Mouse (Mus musculus): ENCODE data around the gene Paqr5. TPM values are rescaled to one million over a fixed set of nuclear protein-coding genes. Genes with fewer than 3 reads are reported as not detected.

The Paqr5 gene
- polyA plus RNA-seq, 1 experiment, result 12.4 TPM

- TF ChIP-seq POLR2A (IDR thresholded peaks at IDR 0.05; ENCODE audit: borderline replicate concordance, extremely low read depth, low read depth, low read length) (no peak), CTCF (IDR thresholded peaks at IDR 0.05; ENCODE audit: insufficient read depth, low read length) (no peak)
- DNase-seq, result no peak
- WGBS, result 79% methylated on average over 1 of the region's 1 CpGs
Observed at GRCm38 (mm10) chr9:61909633-61910032, 117.0 kb downstream of the Paqr5 start.

DNA sequence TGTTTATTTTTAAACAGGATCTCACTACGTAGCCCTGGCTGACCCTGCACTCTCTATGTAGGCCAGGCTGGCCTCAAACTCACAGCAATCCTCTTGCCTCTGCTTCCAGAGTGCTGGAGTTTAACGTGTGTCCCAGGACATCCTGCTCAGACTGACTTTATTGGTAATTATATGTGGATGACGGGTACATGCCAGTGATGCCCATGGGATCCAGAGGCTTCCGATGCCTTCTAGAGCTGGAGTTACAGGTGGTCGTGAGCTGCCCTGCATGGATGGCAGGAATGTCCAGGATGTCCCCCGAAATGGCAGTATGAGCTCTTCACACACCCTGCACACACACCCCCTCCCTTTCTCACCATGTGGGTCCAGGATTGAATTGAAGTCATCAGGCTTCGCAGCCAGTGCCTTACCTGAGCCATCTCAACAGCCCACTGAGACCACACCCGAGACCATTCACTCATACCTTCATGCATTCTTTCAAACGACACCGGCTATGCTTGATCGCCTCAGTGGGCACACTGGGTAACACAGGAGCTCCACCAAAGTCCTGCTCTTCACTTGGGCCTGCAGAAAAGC, 117.7 kb downstream of the Paqr5 start:
- H3K4me3 ChIP-seq (replicated peaks; ENCODE audit: extremely low read depth, low read depth, low read length), result no peak overlapping the region
- H3K4me1 ChIP-seq (ENCODE audit: control insufficient read depth, insufficient read depth, low read length), result peaks cover 6% of the 10 kb centered on the region; the same call in 1 of the 2 replicates
- no peak for DNase-seq
- WGBS, result 89% methylated on average over 11 of the region's 11 CpGs
- TF ChIP-seq CTCF (IDR thresholded peaks at IDR 0.05; ENCODE audit: insufficient read depth, low read length), result no peak
- TF ChIP-seq POLR2A (IDR thresholded peaks at IDR 0.05; ENCODE audit: borderline replicate concordance, extremely low read depth, low read depth, low read length), result no peak

More at GRCm38 (mm10) chr9:61909633-61910032, 117.0 kb downstream of the Paqr5 start:
- Histone ChIP-seq H3K4me1 (ENCODE audit: control insufficient read depth, insufficient read depth, low read length) (peaks cover 6% of the 10 kb centered on the region; the same call in 1 of the 2 replicates), H3K4me3 (replicated peaks; ENCODE audit: extremely low read depth, low read depth, low read length) (no peak overlapping the region)

GRCm38 (mm10) chr9:61908341-61908740, 118.3 kb downstream of the Paqr5 start:
- peaks cover 2% of the 10 kb centered on the region; the same call in 1 of the 2 replicates for H3K4me1 ChIP-seq (ENCODE audit: control insufficient read depth, insufficient read depth, low read length)
- 77% methylated on average over 3 of the region's 3 CpGs for WGBS
- DNase-seq, result no peak
- no peak for TF ChIP-seq CTCF (IDR thresholded peaks at IDR 0.05; ENCODE audit: insufficient read depth, low read length)
- no peak for TF ChIP-seq POLR2A (IDR thresholded peaks at IDR 0.05; ENCODE audit: borderline replicate concordance, extremely low read depth, low read depth, low read length)
- no peak overlapping the region for H3K4me3 ChIP-seq (replicated peaks; ENCODE audit: extremely low read depth, low read depth, low read length)

- Histone ChIP-seq H3K4me3 (replicated peaks; ENCODE audit: extremely low read depth, low read depth, low read length) (no peak overlapping the region), H3K4me1 (ENCODE audit: control insufficient read depth, insufficient read depth, low read length) (peaks cover 2% of the 10 kb centered on the region; the same call in 1 of the 2 replicates)
- 84% methylated on average over 4 of the region's 4 CpGs for WGBS
- no peak for DNase-seq
- no peak for TF ChIP-seq POLR2A (IDR thresholded peaks at IDR 0.05; ENCODE audit: borderline replicate concordance, extremely low read depth, low read depth, low read length)
- no peak for TF ChIP-seq CTCF (IDR thresholded peaks at IDR 0.05; ENCODE audit: insufficient read depth, low read length)
Observed at GRCm38 (mm10) chr9:61907621-61908295, 118.9 kb downstream of the Paqr5 start.

- TF ChIP-seq POLR2A (IDR thresholded peaks at IDR 0.05; ENCODE audit: borderline replicate concordance, extremely low read depth, low read depth, low read length) (no peak), CTCF (IDR thresholded peaks at IDR 0.05; ENCODE audit: insufficient read depth, low read length) (peak; percentile 70)
- peaks cover 2% of the 10 kb centered on the region; the same call in 1 of the 2 replicates for H3K4me1 ChIP-seq (ENCODE audit: control insufficient read depth, insufficient read depth, low read length)
- WGBS, result 61% methylated on average over 10 of the region's 10 CpGs
- DNase-seq, result peak; percentile 47
- H3K4me3 ChIP-seq (replicated peaks; ENCODE audit: extremely low read depth, low read depth, low read length), result no peak overlapping the region
Observed at GRCm38 (mm10) chr9:61906912-61907311, 119.7 kb downstream of the Paqr5 start.

GRCm38 (mm10) chr9:61905576-61905975, 121.1 kb downstream of the Paqr5 start:
- WGBS, result 68% methylated on average over 5 of the region's 5 CpGs
- DNase-seq, result no peak
- H3K4me1 ChIP-seq (ENCODE audit: control insufficient read depth, insufficient read depth, low read length), result peaks cover 2% of the 10 kb centered on the region; the same call in 1 of the 2 replicates
- no peak for TF ChIP-seq POLR2A (IDR thresholded peaks at IDR 0.05; ENCODE audit: borderline replicate concordance, extremely low read depth, low read depth, low read length)
- TF ChIP-seq CTCF (IDR thresholded peaks at IDR 0.05; ENCODE audit: insufficient read depth, low read length), result no peak
- H3K4me3 ChIP-seq (replicated peaks; ENCODE audit: extremely low read depth, low read depth, low read length), result no peak overlapping the region

DNA sequence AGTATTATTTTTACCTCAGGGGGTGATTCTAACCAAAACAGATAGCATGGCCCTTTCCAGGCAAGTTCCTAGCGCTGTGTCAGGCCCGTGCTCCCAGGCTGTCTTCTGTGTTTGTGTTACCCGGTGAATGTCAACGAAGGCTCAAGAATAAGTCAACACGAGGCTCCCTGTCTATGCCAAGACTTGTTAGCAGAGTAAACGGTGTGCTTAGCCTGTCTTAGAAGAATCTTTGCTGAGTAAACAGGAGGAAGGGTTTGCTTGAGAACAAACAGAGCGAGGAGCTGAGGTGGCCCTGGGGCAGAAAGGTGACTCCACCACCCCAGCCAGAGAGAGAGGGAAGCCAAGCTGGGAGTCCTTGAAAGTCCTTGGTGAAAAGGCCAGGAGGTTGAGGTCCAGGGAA, 122.5 kb downstream of the Paqr5 start:
- H3K4me3 ChIP-seq (replicated peaks; ENCODE audit: extremely low read depth, low read depth, low read length), result no peak overlapping the region
- 29% methylated on average over 7 of the region's 7 CpGs for WGBS
- TF ChIP-seq POLR2A (IDR thresholded peaks at IDR 0.05; ENCODE audit: borderline replicate concordance, extremely low read depth, low read depth, low read length) (no peak), CTCF (IDR thresholded peaks at IDR 0.05; ENCODE audit: insufficient read depth, low read length) (no peak)
- no peak for DNase-seq
- peaks cover 2% of the 10 kb centered on the region; the same call in 1 of the 2 replicates for H3K4me1 ChIP-seq (ENCODE audit: control insufficient read depth, insufficient read depth, low read length)

Other genes with a start within 250 kb of the Paqr5 start
- gene Rplp1, start 112.3 kb downstream of the Paqr5 start, polyA plus RNA-seq (2012; rRNA removed), result 6,011 and 7,617 TPM in 2 replicates
- 1.7 and 3.0 TPM in 2 replicates for gene Kif23, start 80.1 kb downstream of the Paqr5 start, polyA plus RNA-seq (2012; rRNA removed)
- 3.1 and 5.6 TPM in 2 replicates for gene Glce, start 95.8 kb upstream of the Paqr5 start, polyA plus RNA-seq (2012; rRNA removed)

Measured in lung, adult 2 months (tissue).